Mouse (Mus musculus) hindbrain, embryonic 10.5 days (tissue): ENCODE results near the gene Pdcd1lg2. TPM values are rescaled to one million over a fixed set of nuclear protein-coding genes. Genes with fewer than 3 reads are reported as not detected.

ENCODE experiments used
- DNase-seq: peaks from one replicate; pipeline ENCODE4 v3.0.0-alpha.2; 2017; ENCODE audit warnings: low spot score
- H3K27ac ChIP-seq: fragments of 300-500 bp; sonication (generic); 2 replicates; pipeline ENCODE4 v1.5.1; 2016; ENCODE audit warnings: mild to moderate bottlenecking, moderate library complexity
- H3K27me3 ChIP-seq: fragments of 300-500 bp; sonication (generic); 2 replicates; pipeline ENCODE4 v1.6.1; 2016; ENCODE audit warnings: mild to moderate bottlenecking; ENCODE audit not compliant: poor library complexity, insufficient read depth, severe bottlenecking
- H3K36me3 ChIP-seq: fragments of 300-500 bp; sonication (generic); 2 replicates; pipeline ENCODE4 v1.6.1; 2016; ENCODE audit warnings: mild to moderate bottlenecking, moderate library complexity
- H3K4me1 ChIP-seq: fragments of 300-500 bp; sonication (generic); replicated peaks from 2 replicates; pipeline ENCODE4 v1.6.1; 2016; ENCODE audit warnings: mild to moderate bottlenecking
- H3K4me3 ChIP-seq: fragments of 300-500 bp; sonication (generic); 2 replicates; pipeline ENCODE4 v1.5.1; 2016; ENCODE audit warnings: mild to moderate bottlenecking, moderate library complexity
- H3K9me3 ChIP-seq: fragments of 300-500 bp; sonication (generic); 2 replicates; pipeline ENCODE4 v1.6.1; 2016; ENCODE audit warnings: mild to moderate bottlenecking, moderate library complexity
- WGBS: fragments of 180-500 bp; shearing (Covaris S2); methylation state at CpG from one replicate; pipeline ENCODE4 v1.1.7; 2016; 5-methylcytosine and 5-hydroxymethylcytosine counted together
- polyA plus RNA-seq: library from polyadenylated mRNA; unstranded; fragments of >200 nt; fragmentation: Nextera tagmentation; extraction: Ambion mirVana; gene quantifications from 2 replicates; pipeline ENCODE4 v1.2.1, GENCODE M21; 2016

Gene Pdcd1lg2
- polyA plus RNA-seq, 1 experiment from 2014 or later: not detected

DNA sequence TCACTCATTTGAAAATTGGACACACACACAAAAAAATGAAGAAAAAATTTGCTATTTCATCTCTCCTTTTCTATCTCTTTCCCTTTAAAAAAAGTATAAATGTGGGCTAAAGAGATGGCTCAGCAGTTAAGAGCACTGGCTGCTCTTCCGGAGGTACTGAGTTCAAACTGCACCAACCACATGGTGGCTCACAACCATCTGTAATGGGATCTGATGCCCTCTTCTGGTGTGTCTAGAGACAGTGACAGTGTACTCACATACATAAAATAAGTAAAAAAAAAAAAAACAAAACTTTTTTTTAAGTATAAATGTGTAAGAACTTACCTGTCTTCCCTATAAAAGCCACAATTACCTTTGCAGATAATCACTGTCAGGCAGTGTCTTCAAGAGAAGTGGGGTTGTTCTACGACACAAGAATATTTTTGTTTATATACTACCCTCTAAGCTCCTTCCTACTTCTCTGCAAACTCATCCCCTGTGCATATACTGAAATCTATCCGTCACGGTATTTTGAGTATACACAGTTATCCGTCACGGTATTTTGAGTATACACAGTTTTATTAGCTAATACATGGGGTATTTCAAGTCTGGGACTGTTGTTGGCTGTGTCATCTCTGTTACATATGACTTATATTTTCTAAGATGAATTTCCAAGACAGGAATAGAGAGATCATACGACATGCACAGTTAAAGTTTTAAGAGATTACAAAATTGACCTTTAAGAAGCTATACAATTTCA is 40.0 kb upstream of the Pdcd1lg2 start:
- 91% methylated on average over 7 of the region's 7 CpGs for WGBS
- H3K9me3 ChIP-seq: no peaks in the 10 kb centered on the region
- DNase-seq: no peak

DNA sequence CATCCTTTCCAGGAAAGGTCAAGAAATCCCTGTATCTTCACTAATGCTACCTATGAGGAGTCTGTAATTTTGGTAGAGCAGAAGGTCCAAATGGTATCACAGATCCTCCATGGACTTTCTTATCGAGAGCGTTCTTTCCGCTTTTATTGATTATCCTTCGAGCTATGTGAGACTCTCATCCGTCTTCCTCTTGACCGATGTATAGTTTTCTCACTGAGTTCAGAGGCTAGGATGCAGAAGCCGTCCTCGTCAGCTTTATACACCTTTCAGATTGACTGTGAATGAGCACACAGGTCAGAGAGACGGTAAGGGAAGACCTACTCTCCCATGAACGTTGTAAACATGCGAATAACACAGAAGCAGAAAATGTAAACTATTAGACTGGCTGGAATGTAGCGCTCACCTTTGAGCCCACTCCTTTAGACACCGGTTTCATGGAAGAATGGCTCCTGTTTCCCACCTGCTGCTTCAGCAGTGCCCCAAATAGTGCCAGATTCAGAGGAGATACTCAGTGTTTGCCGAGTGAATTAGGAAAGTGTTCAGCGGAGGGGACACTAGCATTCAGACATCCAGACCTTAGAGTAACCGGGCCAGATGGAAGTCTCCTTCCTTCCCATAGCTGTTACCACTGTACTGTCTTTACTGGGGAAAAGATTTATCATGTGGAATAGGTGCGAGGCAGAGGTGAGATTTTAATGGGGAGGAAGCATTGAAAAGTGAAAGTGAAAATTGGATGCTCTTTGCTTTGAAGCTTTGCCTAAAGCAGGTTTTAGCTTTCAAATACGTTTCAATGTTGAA is 39.2 kb upstream of the Pdcd1lg2 start:
- WGBS: 86% methylated on average over 18 of the region's 18 CpGs
- DNase-seq: no peak
- peaks cover 10% of the 10 kb centered on the region; the same call in 1 of the 2 replicates for H3K27me3 ChIP-seq
- peaks cover 10% of the 10 kb centered on the region; the same call in 1 of the 2 replicates for H3K4me1 ChIP-seq
- H3K27ac ChIP-seq: no peak overlapping the region
- no peak overlapping the region for H3K4me3 ChIP-seq
- H3K36me3 ChIP-seq: no peaks in the 10 kb centered on the region
- H3K9me3 ChIP-seq: no peaks in the 10 kb centered on the region

More for the DNA sequence above, 40.0 kb upstream of the Pdcd1lg2 start:
- Histone ChIP-seq H3K27ac (no peak overlapping the region), H3K27me3 (peaks cover 15% of the 10 kb centered on the region), H3K36me3 (no peaks in the 10 kb centered on the region), H3K4me3 (no peak overlapping the region), H3K4me1 (peaks cover 10% of the 10 kb centered on the region; the same call in 1 of the 2 replicates)

DNA sequence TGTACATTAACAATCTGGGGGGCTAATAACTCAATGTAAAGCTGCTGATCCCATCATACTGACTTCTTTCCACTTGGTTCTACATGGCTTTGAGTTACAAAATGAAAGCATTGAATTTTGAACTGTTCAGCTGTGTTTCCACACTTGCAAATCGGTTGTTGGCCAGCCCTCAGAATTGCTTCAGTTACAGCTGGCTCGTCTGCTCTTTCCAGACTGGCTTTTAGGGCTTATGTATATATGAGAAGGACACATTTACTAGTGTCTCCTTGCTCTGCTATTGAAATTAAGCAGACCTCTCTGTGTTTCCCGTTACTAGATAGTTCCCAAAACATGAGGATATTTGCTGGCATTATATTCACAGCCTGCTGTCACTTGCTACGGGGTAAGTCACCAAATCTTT is 38.6 kb upstream of the Pdcd1lg2 start:
- no peak for DNase-seq
- H3K4me3 ChIP-seq: no peak overlapping the region
- 88% methylated on average over 4 of the region's 4 CpGs for WGBS
- H3K4me1 ChIP-seq: peaks cover 5% of the 10 kb centered on the region; the same call in 1 of the 2 replicates
- H3K36me3 ChIP-seq: no peaks in the 10 kb centered on the region
- H3K27me3 ChIP-seq: peaks cover 7% of the 10 kb centered on the region; the same call in 1 of the 2 replicates
- no peaks in the 10 kb centered on the region for H3K9me3 ChIP-seq
- H3K27ac ChIP-seq: no peak overlapping the region

DNA sequence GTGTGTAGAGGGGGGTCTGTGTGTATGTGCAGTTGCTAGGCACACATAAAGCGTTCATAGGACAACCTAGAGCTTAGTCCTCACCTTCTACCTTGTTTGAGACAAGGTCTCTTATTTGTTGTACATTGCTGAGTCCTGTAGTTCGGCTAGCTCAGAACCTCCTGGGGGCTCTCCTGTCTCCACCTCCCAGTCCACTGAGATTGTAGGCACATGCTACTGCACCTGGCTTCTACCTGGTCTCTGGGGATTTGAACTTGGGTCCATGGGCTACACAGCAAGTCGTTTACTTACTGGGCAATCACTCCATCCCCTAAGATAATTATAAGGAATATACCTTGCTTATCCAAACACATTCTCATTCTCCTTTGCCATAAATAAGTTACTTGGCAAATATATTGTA is 38.1 kb upstream of the Pdcd1lg2 start:
- no peak overlapping the region for H3K27ac ChIP-seq
- no peak for DNase-seq
- 91% methylated on average over 3 of the region's 3 CpGs for WGBS
- H3K27me3 ChIP-seq: peaks cover 3% of the 10 kb centered on the region; the same call in 1 of the 2 replicates
- H3K36me3 ChIP-seq: no peaks in the 10 kb centered on the region
- H3K4me3 ChIP-seq: no peak overlapping the region
- no peaks in the 10 kb centered on the region for H3K4me1 ChIP-seq
- H3K9me3 ChIP-seq: no peaks in the 10 kb centered on the region

DNA sequence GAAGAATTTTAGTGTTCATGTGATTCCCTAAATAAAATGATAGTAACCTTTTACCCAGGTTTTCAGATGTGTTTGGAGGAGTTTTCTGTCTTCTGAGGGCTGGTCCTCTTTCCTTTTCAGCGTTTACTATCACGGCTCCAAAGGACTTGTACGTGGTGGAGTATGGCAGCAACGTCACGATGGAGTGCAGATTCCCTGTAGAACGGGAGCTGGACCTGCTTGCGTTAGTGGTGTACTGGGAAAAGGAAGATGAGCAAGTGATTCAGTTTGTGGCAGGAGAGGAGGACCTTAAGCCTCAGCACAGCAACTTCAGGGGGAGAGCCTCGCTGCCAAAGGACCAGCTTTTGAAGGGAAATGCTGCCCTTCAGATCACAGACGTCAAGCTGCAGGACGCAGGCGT is 37.3 kb upstream of the Pdcd1lg2 start:
- no peak for DNase-seq
- Histone ChIP-seq H3K27ac (no peak overlapping the region), H3K36me3 (no peaks in the 10 kb centered on the region), H3K4me1 (no peaks in the 10 kb centered on the region), H3K27me3 (no peaks in the 10 kb centered on the region), H3K9me3 (no peaks in the 10 kb centered on the region), H3K4me3 (0 out of 2 replicates have a peak overlapping the region, but pooled peaks have one; percentile 21)
- WGBS: 44% methylated on average over 11 of the region's 11 CpGs

DNA sequence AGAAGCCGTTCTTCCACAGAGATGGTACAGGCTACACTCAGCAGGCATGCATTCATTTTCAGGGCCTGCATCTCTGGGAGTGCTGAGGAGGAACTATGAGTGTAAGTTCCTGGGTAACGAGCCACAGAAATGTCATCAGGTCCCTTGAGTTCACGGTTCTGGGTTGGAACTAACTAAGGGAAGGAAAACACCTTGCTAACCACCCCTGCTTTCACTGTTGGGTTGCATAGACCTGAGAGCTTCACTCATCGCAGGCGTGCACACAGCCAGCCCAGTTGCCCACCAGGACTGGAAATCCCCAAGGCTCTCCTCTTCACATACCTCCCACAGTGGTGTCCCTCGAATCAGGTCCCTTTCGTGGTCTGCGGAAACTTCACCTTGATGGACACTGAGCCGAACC is 35.8 kb upstream of the Pdcd1lg2 start:
- Histone ChIP-seq H3K9me3 (no peaks in the 10 kb centered on the region), H3K36me3 (no peaks in the 10 kb centered on the region), H3K27me3 (no peaks in the 10 kb centered on the region), H3K4me3 (no peak overlapping the region), H3K27ac (no peak overlapping the region), H3K4me1 (no peaks in the 10 kb centered on the region)
- WGBS: 87% methylated on average over 9 of the region's 9 CpGs
- no peak for DNase-seq

DNA sequence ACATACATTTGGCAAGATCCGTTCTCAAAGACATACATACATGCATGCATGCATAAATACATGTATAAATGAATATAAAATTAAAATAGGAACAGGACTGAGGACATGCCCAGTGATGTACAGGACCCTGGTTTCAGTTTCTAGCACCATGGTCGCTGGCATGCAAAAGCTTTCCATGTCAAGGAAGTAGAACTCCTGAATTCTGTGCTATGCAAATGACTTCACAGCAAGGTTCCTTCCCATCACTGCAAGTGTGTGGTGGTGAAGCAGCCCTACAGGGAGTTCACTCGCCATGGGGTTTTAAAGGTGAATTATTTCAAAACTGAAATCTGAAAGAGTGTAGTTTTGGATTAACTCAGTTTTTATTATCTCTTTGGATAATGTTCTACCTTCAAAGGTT is 34.3 kb upstream of the Pdcd1lg2 start:
- 73% methylated on average over 3 of the region's 3 CpGs for WGBS

DNA sequence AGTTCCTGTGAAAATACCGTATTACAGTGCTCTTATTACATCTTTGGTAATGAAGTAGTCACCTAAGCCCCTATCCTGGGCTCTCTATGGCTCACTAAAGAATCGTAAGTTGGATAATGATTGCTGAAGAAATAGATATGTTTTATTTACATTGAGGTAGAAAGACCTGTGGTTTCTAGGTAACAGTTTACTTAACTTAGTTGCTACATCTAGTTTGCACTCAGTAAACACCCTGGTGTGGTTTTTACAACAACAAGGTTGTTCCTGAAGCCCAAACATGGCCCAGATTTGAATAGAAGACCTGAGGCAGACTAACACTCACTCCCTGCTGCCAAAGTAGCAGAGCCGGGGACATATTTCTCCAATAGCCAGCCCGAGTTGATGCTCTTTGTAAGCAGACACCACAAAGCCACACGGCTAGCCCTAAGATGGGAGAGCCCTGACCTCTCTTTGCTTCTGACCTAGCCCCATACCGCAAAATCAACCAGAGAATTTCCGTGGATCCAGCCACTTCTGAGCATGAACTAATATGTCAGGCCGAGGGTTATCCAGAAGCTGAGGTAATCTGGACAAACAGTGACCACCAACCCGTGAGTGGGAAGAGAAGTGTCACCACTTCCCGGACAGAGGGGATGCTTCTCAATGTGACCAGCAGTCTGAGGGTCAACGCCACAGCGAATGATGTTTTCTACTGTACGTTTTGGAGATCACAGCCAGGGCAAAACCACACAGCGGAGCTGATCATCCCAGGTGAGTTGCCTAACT is 30.7 kb upstream of the Pdcd1lg2 start:
- no peak overlapping the region for H3K4me3 ChIP-seq
- 91% methylated on average over 14 of the region's 14 CpGs for WGBS
- H3K36me3 ChIP-seq: no peaks in the 10 kb centered on the region

More for the DNA sequence above, 34.3 kb upstream of the Pdcd1lg2 start:
- no peak for DNase-seq
- H3K27me3 ChIP-seq: no peaks in the 10 kb centered on the region
- no peaks in the 10 kb centered on the region for H3K4me1 ChIP-seq
- no peak overlapping the region for H3K27ac ChIP-seq
- no peak overlapping the region for H3K4me3 ChIP-seq
- no peaks in the 10 kb centered on the region for H3K9me3 ChIP-seq
- no peaks in the 10 kb centered on the region for H3K36me3 ChIP-seq

DNA sequence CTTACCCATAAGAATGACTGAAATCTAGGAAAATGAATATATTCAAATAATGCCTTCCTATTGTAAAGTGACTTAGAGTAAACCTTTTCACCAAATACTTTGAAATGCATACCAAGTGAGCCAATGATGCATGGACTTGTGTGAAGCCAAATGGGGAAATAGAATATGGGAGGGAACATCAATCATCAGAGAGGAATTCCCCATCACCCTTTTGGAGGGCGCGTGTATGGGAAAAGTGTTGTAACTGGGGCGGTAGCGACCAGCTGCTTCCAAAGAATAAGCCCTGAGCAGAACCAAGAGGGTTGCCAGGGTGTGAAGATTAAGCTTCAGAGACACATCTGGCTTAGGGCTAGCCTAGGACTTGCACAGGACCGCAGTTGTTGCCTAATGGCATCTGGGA is 27.4 kb upstream of the Pdcd1lg2 start:
- H3K4me3 ChIP-seq: no peak overlapping the region
- H3K27me3 ChIP-seq: no peaks in the 10 kb centered on the region
- 92% methylated on average over 5 of the region's 5 CpGs for WGBS
- H3K4me1 ChIP-seq: no peaks in the 10 kb centered on the region
- no peaks in the 10 kb centered on the region for H3K36me3 ChIP-seq
- H3K9me3 ChIP-seq: no peaks in the 10 kb centered on the region
- no peak for DNase-seq
- no peak overlapping the region for H3K27ac ChIP-seq

More for the DNA sequence above, 30.7 kb upstream of the Pdcd1lg2 start:
- no peak for DNase-seq
- Histone ChIP-seq H3K27me3 (no peaks in the 10 kb centered on the region), H3K27ac (no peak overlapping the region), H3K4me1 (no peaks in the 10 kb centered on the region), H3K9me3 (no peaks in the 10 kb centered on the region)

DNA sequence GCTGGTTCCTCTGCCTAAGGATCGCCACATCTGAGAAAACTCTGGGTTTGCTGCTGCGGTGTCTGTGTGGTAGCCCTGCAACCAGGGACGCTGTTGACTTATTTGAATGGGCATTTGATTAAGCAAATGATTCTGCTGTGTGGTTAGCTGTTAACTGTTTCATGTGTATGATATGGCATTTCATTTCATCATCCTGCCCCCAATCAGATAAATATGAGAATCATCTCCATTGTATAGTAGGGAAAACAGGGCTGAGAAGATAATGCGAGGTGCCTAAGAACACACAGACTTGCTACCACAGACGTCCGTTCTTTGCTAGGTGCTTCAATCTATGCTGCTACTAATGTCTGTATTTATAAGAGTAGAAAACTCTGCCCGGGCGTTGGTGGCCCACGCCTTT is 26.3 kb upstream of the Pdcd1lg2 start:
- Histone ChIP-seq H3K27me3 (no peaks in the 10 kb centered on the region), H3K4me3 (no peak overlapping the region), H3K9me3 (no peaks in the 10 kb centered on the region), H3K27ac (no peak overlapping the region), H3K36me3 (no peaks in the 10 kb centered on the region), H3K4me1 (no peaks in the 10 kb centered on the region)
- no peak for DNase-seq
- WGBS: 88% methylated on average over 9 of the region's 9 CpGs

DNA sequence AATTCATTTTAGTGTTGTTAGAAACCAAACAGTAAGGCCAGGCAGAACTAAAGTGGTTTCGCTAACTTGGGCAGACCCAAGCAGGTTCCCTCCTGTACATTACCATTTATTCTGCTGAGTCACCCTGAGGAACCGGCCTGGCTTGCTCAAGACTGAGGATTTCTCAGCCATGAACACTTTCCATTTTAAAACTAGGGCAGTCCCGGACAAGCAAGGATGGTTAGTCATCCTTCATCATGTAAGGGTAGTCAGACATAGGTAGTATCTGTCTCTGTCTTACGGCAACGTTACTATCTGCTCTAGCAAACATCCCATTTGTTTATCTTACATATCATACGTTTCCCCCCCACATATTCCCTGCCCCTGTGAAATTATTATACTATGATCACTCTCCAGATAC is 25.7 kb upstream of the Pdcd1lg2 start:
- no peaks in the 10 kb centered on the region for H3K9me3 ChIP-seq
- H3K36me3 ChIP-seq: no peaks in the 10 kb centered on the region
- no peaks in the 10 kb centered on the region for H3K4me1 ChIP-seq
- DNase-seq: no peak
- H3K27me3 ChIP-seq: no peaks in the 10 kb centered on the region
- no peak overlapping the region for H3K4me3 ChIP-seq
- 90% methylated on average over 6 of the region's 6 CpGs for WGBS
- H3K27ac ChIP-seq: no peak overlapping the region

DNA sequence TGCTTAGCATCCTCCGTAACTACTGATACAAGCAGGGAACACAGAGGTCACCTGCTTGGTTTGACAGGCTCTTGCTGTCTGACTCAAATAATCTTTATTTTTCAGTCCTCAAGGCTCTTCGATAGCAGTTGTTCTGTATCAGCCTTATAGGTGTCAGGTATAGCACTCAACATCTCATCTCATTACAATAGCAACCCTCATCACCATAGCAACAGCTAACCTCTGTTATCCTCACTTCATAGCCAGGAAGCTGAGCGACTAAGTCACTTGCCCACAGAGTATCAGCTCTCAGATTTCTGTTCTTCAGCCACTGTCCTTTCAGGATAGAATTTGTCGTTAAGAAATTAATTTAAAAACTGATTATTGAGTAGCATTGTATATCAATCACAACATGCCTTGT is 24.9 kb upstream of the Pdcd1lg2 start:
- Histone ChIP-seq H3K27me3 (no peaks in the 10 kb centered on the region), H3K27ac (no peak overlapping the region), H3K9me3 (no peaks in the 10 kb centered on the region), H3K4me1 (no peaks in the 10 kb centered on the region), H3K36me3 (no peaks in the 10 kb centered on the region), H3K4me3 (no peak overlapping the region)
- DNase-seq: no peak
- 90% methylated on average over 4 of the region's 4 CpGs for WGBS
